Mouse (Mus musculus) sigmoid colon, adult 10 weeks (tissue): ENCODE results near the gene Gpr160. TPM values are rescaled to one million over a fixed set of nuclear protein-coding genes. Genes with fewer than 3 reads are reported as not detected.

Experiments used
- polyA plus RNA-seq: library from polyadenylated mRNA; stranded (reverse); fragments of 350-450 nt; fragmentation: Illumina TruSeq; extraction: RNeasy Lipid Tissue Mini Kit (QIAGEN cat#74804); gene quantifications from one replicate; pipeline ENCODE4 v1.2.3, GENCODE M21; 2014; ENCODE audit warnings: low read depth, low replicate concordance

Gene Gpr160
- 51.6 TPM for polyA plus RNA-seq

DNA sequence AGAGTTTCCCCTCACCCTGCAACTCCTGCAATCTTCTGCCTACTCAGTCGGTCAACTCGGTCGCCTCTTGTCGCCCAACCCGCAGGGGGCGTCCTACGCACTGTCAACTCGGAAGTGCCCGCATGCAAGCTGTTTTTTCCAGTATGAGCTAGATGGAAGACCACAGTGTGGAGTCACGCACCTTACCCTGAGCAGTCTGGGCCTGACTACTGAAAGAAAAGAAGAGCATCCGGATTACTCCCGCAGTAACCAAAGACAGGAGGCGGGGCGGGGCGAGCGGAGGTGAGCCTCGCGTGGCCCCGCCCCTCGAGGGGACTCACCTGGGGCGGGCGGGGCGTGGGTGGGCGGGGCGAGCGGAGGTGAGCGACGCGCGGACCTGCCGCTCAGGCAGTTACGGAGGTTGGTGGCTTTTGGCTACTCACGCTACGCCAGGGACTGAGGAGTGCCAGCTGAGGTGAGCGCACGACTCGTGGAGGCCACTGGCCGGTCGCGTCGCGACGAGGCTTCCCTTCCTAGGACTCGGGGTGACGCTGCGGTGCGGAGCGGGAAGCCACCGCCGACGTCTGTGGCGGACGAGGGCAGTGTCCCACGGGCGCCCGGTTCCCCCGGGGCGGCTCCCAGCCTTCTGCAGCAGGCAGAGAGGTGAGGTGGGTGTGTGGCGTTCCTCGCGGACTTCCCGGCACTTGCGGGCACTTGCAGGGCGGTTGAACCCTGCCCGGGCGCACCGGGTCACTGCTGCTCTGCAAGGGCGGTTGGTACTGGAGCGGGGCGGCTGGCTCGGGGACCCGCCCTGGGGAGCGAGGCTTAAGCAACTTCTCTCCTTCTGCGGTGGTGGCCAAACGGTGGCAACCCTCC is at the start of gene Gpr160:
Gene Gpr160 (plus strand): TSS at position 347 of the 855 bp plus-strand sequence.

Other genes with a start within 250 kb of the Gpr160 start
- not detected for gene Lrriq4, start 211.4 kb upstream of the Gpr160 start, polyA plus RNA-seq
- gene Lrrc34, start 208.1 kb upstream of the Gpr160 start, polyA plus RNA-seq, result 0.22 TPM
- 28.7 TPM for gene Lrrc31, start 156.1 kb upstream of the Gpr160 start, polyA plus RNA-seq
- not detected for gene Samd7, start 109.7 kb upstream of the Gpr160 start, polyA plus RNA-seq
- 187 TPM for gene Sec62, start 63.1 kb upstream of the Gpr160 start, polyA plus RNA-seq
- 52.6 TPM for gene Phc3, start 113.5 kb downstream of the Gpr160 start, polyA plus RNA-seq
- gene Prkci, start 139.8 kb downstream of the Gpr160 start, polyA plus RNA-seq, result 142 TPM
- 110 TPM for gene Skil, start 239.1 kb downstream of the Gpr160 start, polyA plus RNA-seq